Mouse (Mus musculus): Measurements from ENCODE around the gene Slc9a9.

- TF ChIP-seq CTCF (IDR thresholded peaks at IDR 0.05; ENCODE audit: low read depth) (no peak), EP300 (IDR thresholded peaks at IDR 0.05; ENCODE audit: low read depth) (no peak)
Measured at GRCm38 (mm10) chr9:94674704-94675103, 5.0 kb downstream of the Slc9a9 start.
